Mouse (Mus musculus) cerebellum, adult 8-10 months (tissue): ENCODE data around the gene Rnf2.
"Not testable (repeated sequence)": the region's sequence is repeated elsewhere in the genome, so short reads cannot be mapped to it uniquely, and the experiment has no call there.

Experiments used
- DNase-seq: peaks from one replicate; pipeline ENCODE4 v3.0.0; 2022

The Rnf2 gene

DNA sequence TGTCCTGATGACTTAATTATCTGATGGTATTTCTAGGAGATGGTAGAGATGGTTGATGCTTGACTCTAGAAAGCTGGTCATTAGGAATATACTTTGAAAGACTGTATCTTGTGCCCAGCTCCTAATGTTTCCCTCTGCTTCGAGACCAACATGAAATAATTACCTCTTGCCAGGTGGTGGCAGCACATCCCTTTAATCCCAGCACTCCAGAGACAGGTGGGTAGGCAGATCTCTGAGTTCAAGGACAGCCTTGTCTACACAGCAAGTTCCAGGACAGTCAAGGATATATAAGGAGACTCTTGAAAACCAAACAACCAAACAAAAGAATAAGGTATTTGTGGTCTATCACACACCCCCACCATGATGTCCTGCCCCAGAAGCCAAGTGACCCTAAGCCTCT lies 17.2 kb downstream of the Rnf2 start:
- DNase-seq: no peak

DNA sequence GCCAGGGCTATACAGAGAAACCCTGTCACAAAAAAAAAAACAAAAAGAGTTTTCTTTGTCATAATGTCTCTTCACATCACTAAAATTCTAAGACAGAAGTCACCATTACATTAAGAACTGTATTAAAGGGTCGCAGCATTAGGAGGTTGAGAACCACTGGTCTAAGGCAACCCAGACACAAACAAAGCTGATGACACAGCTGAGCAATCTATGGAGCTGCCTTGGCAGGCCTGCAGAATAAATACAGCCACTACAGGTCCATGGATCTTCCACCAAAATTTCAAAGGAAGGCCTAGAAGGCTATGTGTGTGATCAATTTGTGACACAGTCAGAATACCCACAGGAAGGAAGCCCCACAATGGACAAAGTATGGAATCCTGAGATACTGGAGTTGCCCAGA lies 18.3 kb downstream of the Rnf2 start:
- DNase-seq: no peak

DNA sequence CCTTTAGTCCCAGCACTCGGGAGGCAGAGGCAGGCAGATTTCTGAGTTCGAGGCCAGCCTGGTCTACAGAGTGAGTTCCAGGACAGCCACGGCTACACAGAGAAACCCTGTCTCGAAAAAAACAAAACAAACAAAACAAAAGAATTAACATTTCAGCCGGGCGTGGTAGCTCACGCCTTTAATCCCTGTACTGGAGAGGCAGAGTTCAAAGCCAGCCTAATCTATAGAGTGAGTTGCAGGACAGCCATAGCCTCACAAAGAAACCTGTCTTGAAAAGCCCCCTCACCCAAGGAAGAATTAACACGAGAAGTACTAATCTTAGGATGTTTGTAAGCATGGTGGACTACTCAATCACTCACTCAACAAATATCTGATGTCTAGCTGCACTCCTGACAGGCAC lies 28.4 kb downstream of the Rnf2 start:
- DNase-seq: not testable (repeated sequence)

DNA sequence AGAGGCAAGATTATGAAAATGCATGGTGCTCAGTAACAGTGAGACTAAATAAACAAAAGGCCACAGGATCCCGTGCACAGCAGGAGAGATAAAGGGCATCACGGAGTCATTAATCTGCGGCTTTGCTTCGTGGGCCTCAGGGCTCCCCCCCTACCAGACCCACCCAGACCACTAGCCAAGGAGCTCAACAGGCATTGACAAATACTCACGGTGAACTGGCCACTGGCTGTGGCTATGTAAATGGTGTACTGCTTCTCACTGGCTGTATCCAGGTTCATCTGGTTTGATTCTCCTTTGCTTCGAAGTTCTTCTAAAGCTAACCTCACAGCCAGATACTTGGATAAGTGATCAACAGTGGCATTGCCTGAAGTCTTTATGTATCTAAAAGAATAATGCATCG lies 29.3 kb downstream of the Rnf2 start:
- DNase-seq: no peak

DNA sequence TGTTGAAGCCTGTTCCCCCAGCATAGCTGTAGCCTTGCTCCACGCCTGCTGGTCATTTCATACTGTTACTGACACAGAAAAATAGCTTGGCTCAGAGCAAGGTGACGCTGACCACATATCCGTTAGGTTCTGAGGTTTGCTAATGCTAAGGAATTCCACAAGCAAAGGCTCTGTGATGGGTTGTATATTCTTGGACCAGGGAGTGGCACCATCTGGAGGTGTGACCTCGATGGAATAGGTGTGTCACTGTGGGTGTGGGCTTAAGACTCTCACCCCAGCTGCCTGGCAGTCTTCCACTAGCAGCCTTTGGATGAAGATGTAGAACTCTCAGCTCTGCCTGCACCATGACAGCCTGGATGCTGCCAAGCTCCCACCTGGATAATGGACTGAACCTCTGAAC lies 34.2 kb downstream of the Rnf2 start:
- no peak for DNase-seq

DNA sequence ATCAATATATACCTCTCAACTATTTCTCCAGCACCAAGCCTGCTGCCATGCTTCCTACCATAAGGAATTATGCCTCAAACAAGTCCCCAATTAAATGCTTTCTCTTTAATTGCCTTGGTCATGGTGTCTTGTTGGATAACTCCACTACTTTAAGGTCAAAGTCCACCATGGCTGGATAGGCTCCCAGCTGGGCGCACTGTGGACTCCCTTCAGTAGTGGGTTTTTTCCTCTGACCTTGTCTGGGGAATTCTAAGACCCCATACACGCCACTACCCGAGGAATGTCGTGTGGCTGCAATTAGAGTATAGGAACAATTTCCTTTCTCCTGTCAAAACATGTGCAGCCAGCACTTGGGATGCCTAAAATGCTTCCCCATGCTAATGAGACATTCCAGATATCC lies 35.8 kb downstream of the Rnf2 start:
- DNase-seq: no peak

DNA sequence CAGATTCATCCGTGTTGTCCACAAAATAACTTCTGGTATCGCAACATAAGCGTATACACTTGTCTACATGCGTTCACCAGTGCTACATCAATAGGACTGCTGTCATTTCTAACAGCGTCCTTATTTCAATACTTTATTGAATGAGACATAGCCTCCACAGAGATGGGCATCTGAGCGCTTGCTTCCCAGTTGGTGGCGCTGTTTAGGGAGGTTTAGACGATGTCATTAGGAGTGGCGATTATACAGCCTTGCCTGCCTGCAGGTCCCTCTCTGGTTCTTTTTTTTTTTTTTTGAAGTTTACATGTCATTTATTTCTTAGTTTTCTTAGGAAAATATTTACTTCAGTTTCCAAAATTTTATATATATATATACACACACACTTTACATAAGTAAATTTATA lies 39.5 kb downstream of the Rnf2 start:
- no peak for DNase-seq

DNA sequence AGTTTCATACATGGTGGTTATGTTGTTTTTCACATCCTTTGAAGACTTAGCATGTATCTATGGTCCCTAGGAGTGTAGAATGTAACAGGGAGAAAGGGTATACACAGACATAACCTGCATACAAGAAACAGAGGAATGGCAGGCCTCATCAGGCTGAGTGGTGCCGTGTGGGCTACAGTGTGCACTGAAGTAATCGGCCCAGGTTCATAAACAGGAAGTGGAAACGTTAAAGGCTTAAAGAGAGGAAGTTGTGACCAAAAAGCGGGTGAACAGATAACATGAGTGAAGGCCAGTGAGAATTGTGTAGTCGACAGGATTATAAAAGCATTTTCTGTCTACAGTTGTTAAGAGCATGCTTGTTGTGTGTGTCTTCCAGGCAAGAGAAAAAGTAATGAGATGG lies 43.7 kb downstream of the Rnf2 start:
- DNase-seq: no peak

DNA sequence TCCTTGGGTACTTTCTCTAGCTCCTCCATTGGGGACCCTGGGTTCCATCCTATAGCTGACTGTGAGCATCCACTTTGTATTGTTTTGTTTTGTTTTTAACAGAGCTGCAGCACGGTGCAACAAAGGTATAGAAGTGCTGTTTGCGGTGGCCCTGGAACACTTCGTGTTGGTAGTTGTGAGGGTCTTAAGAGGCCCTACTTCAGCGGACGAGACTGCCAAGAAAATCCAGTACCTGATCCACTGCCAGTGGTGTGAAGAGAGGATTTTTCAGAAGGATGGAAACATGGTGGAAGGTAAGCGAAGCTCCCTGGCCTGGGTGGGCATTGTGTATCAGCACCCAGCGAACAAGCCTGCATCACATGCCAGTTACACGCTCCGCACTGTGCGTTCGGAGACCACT lies 48.8 kb downstream of the Rnf2 start:
- DNase-seq: no peak

DNA sequence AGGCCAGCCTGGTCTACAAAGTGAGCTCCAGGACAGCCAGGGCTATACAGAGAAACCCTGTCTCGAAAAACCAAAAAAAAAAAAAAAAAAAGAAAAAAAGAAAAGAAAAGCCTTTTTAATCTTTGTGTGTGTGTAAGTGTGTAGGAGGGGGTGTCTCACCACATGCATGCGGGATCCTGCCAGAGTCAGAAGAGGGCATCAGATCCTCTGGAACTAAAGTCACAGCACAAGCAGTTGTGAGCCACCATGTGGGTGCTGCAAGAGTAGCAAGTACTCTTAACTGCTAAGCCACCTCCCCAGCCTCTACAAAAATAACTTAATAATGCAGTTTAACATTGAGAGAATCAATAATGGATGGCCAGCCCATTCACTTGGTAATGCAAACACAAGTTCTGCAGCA lies 49.9 kb downstream of the Rnf2 start:
- DNase-seq: no peak

DNA sequence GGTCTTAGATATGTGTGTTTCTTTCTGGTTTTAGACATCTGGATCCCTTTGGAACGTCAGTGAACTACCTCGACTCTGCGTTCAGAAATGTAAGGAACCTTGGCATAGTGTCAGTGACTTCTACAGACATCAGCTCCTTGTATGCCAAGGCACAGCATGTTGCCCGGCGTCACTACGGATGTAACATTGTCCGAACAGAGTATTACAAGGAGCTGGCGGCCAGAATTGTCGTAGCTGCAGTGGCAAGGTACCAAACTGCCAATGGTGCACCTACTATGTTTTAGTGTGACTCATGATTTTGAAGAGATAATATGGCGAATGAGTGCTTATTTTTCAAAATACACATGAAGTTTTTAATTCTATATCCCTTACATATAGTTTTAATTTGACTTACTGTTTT lies 50.9 kb downstream of the Rnf2 start:
- no peak for DNase-seq

DNA sequence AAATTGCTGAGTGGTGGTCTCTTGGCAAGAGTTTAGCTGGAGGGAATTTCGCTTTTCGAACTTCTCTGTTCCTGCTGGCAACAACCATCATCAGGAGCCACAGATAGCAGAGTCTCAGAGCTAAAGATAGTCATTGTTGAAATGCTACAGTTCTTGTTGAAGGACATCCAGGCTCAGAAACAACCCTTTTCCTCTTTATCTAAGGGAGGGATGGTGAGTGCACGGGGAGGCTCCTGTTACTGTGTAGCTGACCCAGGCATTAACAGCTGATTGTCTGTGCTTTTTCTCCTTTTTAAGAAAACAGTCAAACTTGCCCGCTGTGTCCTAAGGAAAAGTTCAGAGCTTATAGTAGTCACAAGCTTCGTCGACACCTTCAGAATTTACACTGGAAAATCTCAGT lies 65.3 kb downstream of the Rnf2 start:
- no peak for DNase-seq

DNA sequence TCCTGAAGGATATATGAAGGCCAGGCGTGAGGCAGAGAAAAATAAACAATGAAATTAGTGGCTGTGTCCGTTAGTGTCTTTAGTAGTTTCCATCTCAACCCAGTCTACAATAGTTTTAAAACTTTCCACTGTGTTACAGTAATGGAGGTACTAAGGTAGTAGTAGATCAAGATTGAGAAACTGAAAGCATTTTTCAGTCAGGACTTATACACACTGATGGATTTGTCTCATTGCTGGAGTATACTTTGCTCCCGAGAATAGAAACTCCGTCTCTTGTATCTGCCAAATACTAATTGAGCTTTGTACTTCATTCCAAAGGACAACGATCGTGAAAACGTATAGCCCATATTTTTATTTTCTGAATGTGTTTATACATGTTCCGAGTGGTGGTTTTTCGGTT lies 71.4 kb downstream of the Rnf2 start:
- DNase-seq: no peak

DNA sequence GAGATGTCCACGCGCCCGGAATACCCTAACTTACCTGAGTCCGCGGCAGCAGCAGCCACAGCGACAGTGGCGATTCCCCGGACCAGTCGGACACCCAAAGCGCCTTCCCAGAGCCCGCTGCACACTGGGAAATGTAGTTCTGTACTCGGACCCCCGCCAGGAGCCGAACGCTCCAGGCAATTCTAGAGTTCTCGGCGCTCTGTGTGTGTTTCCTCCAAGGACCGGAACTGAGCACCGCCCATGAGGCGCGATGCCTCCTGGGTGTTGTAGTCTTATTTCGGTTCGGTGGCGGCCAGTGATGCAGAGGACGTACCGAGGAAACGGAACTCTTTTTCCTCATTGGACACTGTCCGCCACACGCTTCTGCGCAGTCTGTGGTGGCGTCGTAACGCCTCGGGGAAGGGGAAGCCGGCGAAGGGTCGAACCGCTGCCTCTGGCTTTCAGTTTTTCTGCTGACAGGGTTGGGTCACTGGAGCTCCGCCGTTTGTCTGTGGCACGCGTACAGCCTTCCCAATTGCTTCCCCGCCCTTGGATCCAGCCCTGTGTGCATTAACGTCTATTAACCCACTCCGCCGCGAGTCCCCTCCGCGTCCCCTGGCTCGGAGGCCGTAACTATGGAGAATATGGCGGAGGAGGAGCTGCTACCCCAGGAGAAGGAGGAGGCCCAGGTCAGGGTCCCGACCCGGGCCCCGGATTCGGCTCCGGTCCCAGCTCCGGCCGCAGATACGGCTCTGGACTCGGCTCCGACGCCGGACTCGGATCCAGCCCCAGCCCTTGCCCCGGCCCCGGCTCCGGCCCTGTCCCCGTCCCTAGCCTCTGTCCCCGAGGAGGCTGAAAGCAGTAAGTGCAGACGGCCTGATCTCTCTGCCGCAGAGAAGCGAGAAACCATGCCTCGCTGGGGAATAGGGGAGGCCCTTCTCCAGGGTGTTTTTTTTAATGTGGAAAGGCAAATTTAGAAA lies 72.2 kb downstream of the Rnf2 start, which contains the start of the genes Swt1 and Trmt1l:
Gene Swt1, minus strand, starts transcription at position 193 of the 959 bp plus-strand sequence.
Gene Trmt1l, plus strand, starts transcription at position 280 of the 959 bp plus-strand sequence.
- peak; percentile 98 for DNase-seq

DNA sequence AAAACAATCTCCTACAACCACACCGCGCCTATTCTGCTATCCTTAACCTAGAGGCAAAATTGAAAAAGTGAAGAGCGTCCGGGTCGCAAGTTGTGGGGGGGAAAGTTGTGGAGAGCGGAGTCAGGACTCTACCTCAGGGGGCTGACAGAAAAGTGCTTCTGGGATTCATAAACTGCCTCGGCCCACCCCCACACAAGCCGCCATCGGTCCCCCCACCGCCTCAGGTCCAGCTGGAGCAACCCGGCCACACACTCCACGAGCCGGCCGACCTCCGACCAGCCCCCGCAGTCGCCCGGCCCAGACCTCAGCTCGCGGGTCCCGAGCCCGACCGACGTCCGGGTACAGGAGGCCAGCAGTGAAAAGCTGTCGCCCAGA lies 72.9 kb downstream of the Rnf2 start:
- DNase-seq: no peak

DNA sequence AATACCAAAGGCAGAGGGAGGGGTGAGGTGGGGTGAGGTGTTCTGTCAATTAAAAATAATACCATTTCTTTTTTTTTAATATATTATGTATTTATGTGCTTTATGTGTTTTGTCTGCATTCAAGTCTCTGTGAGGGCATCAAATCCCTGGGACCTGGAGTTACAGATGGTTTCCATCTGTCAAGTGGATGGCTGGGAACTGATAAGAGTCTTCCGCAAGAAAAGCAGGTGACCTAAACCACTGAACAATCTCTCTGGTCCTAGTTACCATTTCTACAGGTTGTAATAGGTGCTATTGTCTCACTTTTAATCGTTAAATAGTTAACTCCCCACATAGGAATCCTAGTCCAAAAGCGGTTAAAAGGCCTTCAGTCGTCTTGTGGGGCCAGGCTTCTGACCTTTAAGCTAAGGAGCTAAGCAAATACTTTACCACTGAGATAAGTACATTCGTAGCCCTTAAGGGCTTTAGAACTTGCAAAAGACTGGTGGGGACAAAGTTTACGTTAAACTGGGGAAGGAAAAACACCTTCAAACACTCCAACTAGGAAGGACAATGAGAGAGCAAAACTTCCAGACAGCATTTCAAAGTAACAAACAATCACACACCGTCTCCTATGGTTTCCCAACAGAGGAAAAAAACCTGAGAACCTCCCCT lies 73.7 kb downstream of the Rnf2 start:
- no peak for DNase-seq

DNA sequence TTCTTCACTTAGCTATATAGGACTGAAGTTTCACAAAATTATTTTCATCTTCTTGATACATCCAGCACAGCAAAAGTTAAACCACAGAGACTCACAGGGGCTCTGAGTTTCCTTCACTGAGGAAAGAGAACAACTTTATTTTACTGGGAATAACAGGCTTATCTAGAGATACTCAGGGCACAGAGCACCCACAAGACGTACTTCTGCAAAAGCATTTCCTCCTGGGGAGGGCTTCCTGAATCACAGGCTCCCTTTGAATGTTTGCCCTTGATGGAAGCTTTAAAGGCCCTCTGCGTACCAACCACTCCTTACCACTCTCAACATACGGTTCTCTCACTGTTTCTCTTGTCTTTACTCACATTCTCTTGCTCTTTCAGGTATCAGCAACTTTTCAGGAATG lies 78.6 kb downstream of the Rnf2 start:
- DNase-seq: no peak

DNA sequence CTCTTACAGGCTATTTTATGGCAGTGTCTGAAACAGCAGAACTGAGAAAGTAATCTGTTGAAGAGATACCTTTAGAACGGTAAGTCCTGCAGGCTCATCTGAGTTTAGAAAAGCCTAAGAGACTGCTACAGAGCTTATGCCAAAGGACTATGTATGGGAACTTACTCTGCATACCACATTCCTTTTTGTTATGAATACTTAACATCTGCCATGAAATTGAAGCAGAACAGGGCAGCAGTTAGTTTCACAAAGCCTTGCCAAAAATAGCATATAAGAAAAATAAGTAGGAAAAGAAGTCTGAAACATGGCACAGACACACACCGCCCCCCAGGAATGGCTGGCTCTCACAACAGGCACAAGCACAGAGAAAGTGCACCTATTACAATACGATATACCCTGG lies 90.9 kb downstream of the Rnf2 start:
- no peak for DNase-seq
